Mouse (Mus musculus) brain, embryonic 14.5 days (tissue): ENCODE data around the gene Mctp2.

Source experiments
- CTCF ChIP-seq: fragments of 200-500 bp; IDR thresholded peaks from 2 replicates; pipeline ENCODE4 v1.5.1; 2012; ENCODE audit warnings: inconsistent platforms, mild to moderate bottlenecking, moderate library complexity, borderline replicate concordance; ENCODE audit not compliant: insufficient read depth, insufficient read length; ENCODE audit errors: extremely low read depth
- POLR2A ChIP-seq: fragments of 200-500 bp; IDR thresholded peaks from 2 replicates; pipeline ENCODE4 v1.6.1; 2012; ENCODE audit warnings: mild to moderate bottlenecking, inconsistent platforms, borderline replicate concordance; ENCODE audit not compliant: poor library complexity, insufficient read depth, insufficient read length, severe bottlenecking; ENCODE audit errors: extremely low read depth

GRCm38 (mm10) chr7:72320441-72320840, 14.0 kb upstream of the Mctp2 start:
- TF ChIP-seq CTCF (no peak), POLR2A (no peak)
